Mouse (Mus musculus): ENCODE measurements around the gene Trib3. TPM values are rescaled to one million over a fixed set of nuclear protein-coding genes. Genes with fewer than 3 reads are reported as not detected.

Gene Trib3
- polyA plus RNA-seq, 1 experiment: 4.2 TPM

GRCm38 (mm10) chr2:152344361-152344760 lies 529 bp upstream of the Trib3 start:
- 9% methylated on average over 10 of the region's 10 CpGs for WGBS
- H3K4me3 ChIP-seq (replicated peaks; ENCODE audit: control insufficient read depth, low read depth, low read length): peak overlapping the region; percentile 74
- H3K27ac ChIP-seq (ENCODE audit: control insufficient read depth, insufficient read depth, low read depth, low read length, poor library complexity): no peak overlapping the region
- TF ChIP-seq CTCF (IDR thresholded peaks at IDR 0.05; ENCODE audit: control insufficient read depth, insufficient read depth, low read length) (no peak), POLR2A (IDR thresholded peaks at IDR 0.05; ENCODE audit: borderline replicate concordance, control insufficient read depth, low read depth, low read length) (no peak)
- no peaks in the 10 kb centered on the region; the same call in none of the 2 replicates for H3K4me1 ChIP-seq (ENCODE audit: control insufficient read depth, insufficient read depth, low read length)

- 92% methylated on average over 22 of the region's 22 CpGs for WGBS
- no peaks in the 10 kb centered on the region; the same call in none of the 2 replicates for H3K4me1 ChIP-seq (ENCODE audit: control insufficient read depth, insufficient read depth, low read length)
- no peak overlapping the region for H3K27ac ChIP-seq (ENCODE audit: control insufficient read depth, insufficient read depth, low read depth, low read length, poor library complexity)
- H3K4me3 ChIP-seq (replicated peaks; ENCODE audit: control insufficient read depth, low read depth, low read length): no peak overlapping the region
- TF ChIP-seq CTCF (IDR thresholded peaks at IDR 0.05; ENCODE audit: control insufficient read depth, insufficient read depth, low read length): no peak
- no peak for TF ChIP-seq POLR2A (IDR thresholded peaks at IDR 0.05; ENCODE audit: borderline replicate concordance, control insufficient read depth, low read depth, low read length)
Measured at GRCm38 (mm10) chr2:152339631-152340179, 4.1 kb downstream of the Trib3 start.

- H3K4me1 ChIP-seq (ENCODE audit: control insufficient read depth, insufficient read depth, low read length): no peaks in the 10 kb centered on the region; the same call in 1 of the 2 replicates
- no peak for TF ChIP-seq POLR2A (IDR thresholded peaks at IDR 0.05; ENCODE audit: borderline replicate concordance, control insufficient read depth, low read depth, low read length)
- no peak for TF ChIP-seq CTCF (IDR thresholded peaks at IDR 0.05; ENCODE audit: control insufficient read depth, insufficient read depth, low read length)
- WGBS: 91% methylated on average over 13 of the region's 13 CpGs
- H3K4me3 ChIP-seq (replicated peaks; ENCODE audit: control insufficient read depth, low read depth, low read length): no peak overlapping the region
- H3K27ac ChIP-seq (ENCODE audit: control insufficient read depth, insufficient read depth, low read depth, low read length, poor library complexity): no peak overlapping the region
Measured at GRCm38 (mm10) chr2:152338319-152338718, 5.5 kb downstream of the Trib3 start.

- WGBS: 82% methylated on average over 11 of the region's 11 CpGs
- TF ChIP-seq CTCF (IDR thresholded peaks at IDR 0.05; ENCODE audit: control insufficient read depth, insufficient read depth, low read length): no peak
- no peak for TF ChIP-seq POLR2A (IDR thresholded peaks at IDR 0.05; ENCODE audit: borderline replicate concordance, control insufficient read depth, low read depth, low read length)
Measured at GRCm38 (mm10) chr2:152337591-152338212, 6.1 kb downstream of the Trib3 start.

GRCm38 (mm10) chr2:152336856-152337255 lies 7.0 kb downstream of the Trib3 start:
- Histone ChIP-seq H3K27ac (ENCODE audit: control insufficient read depth, insufficient read depth, low read depth, low read length, poor library complexity) (no peak overlapping the region), H3K4me1 (ENCODE audit: control insufficient read depth, insufficient read depth, low read length) (no peaks in the 10 kb centered on the region; the same call in 1 of the 2 replicates), H3K4me3 (replicated peaks; ENCODE audit: control insufficient read depth, low read depth, low read length) (no peak overlapping the region)
- no peak for TF ChIP-seq POLR2A (IDR thresholded peaks at IDR 0.05; ENCODE audit: borderline replicate concordance, control insufficient read depth, low read depth, low read length)
- no peak for TF ChIP-seq CTCF (IDR thresholded peaks at IDR 0.05; ENCODE audit: control insufficient read depth, insufficient read depth, low read length)
- 76% methylated on average over 1 of the region's 1 CpGs for WGBS

More at GRCm38 (mm10) chr2:152337591-152338212, 6.1 kb downstream of the Trib3 start:
- no peaks in the 10 kb centered on the region; the same call in 1 of the 2 replicates for H3K4me1 ChIP-seq (ENCODE audit: control insufficient read depth, insufficient read depth, low read length)
- H3K4me3 ChIP-seq (replicated peaks; ENCODE audit: control insufficient read depth, low read depth, low read length): no peak overlapping the region
- H3K27ac ChIP-seq (ENCODE audit: control insufficient read depth, insufficient read depth, low read depth, low read length, poor library complexity): no peak overlapping the region

- H3K4me1 ChIP-seq (ENCODE audit: control insufficient read depth, insufficient read depth, low read length): peaks cover 2% of the 10 kb centered on the region
- no peak overlapping the region for H3K4me3 ChIP-seq (replicated peaks; ENCODE audit: control insufficient read depth, low read depth, low read length)
- no peak for TF ChIP-seq CTCF (IDR thresholded peaks at IDR 0.05; ENCODE audit: control insufficient read depth, insufficient read depth, low read length)
- no peak for TF ChIP-seq POLR2A (IDR thresholded peaks at IDR 0.05; ENCODE audit: borderline replicate concordance, control insufficient read depth, low read depth, low read length)
- 16% methylated on average over 11 of the region's 11 CpGs for WGBS
- H3K27ac ChIP-seq (ENCODE audit: control insufficient read depth, insufficient read depth, low read depth, low read length, poor library complexity): no peak overlapping the region
Measured at GRCm38 (mm10) chr2:152335289-152335820, 8.5 kb downstream of the Trib3 start.

GRCm38 (mm10) chr2:152333345-152334006 lies 10.4 kb downstream of the Trib3 start:
- TF ChIP-seq CTCF (IDR thresholded peaks at IDR 0.05; ENCODE audit: control insufficient read depth, insufficient read depth, low read length) (no peak), POLR2A (IDR thresholded peaks at IDR 0.05; ENCODE audit: borderline replicate concordance, control insufficient read depth, low read depth, low read length) (no peak)
- Histone ChIP-seq H3K4me3 (replicated peaks; ENCODE audit: control insufficient read depth, low read depth, low read length) (no peak overlapping the region), H3K27ac (ENCODE audit: control insufficient read depth, insufficient read depth, low read depth, low read length, poor library complexity) (no peak overlapping the region), H3K4me1 (ENCODE audit: control insufficient read depth, insufficient read depth, low read length) (peaks cover 2% of the 10 kb centered on the region)
- 62% methylated on average over 4 of the region's 4 CpGs for WGBS

Measured in bone marrow, adult 2 months (tissue).